Mouse (Mus musculus): ENCODE measurements around the gene Pycr1.

Gene Pycr1

GRCm38 (mm10) chr11:120657301-120657700, 13.7 kb upstream of the Pycr1 start:
- peak; percentile 75 for DNase-seq

GRCm38 (mm10) chr11:120654741-120655140, 11.2 kb upstream of the Pycr1 start:
- DNase-seq, result peak; percentile 49

- no peak for DNase-seq
These were observed 8.3 kb upstream of the Pycr1 start for GRCm38 (mm10) chr11:120651872-120652271.

GRCm38 (mm10) chr11:120648001-120648476, 4.5 kb upstream of the Pycr1 start, which contains the start of gene Myadml2:
Gene Myadml2 (minus strand): TSS chr11:120648158.
- DNase-seq, result no peak

- DNase-seq, result no peak
These were observed 3.7 kb upstream of the Pycr1 start for GRCm38 (mm10) chr11:120647047-120647830.

GRCm38 (mm10) chr11:120642939-120643600, 499 bp downstream of the Pycr1 start:
- no peak for DNase-seq

- DNase-seq, result no peak
These were observed 1.7 kb downstream of the Pycr1 start for GRCm38 (mm10) chr11:120641869-120642268.

- DNase-seq, result no peak
These were observed 2.3 kb downstream of the Pycr1 start for GRCm38 (mm10) chr11:120641255-120641654.

- DNase-seq, result no peak
These were observed 8.8 kb downstream of the Pycr1 start for GRCm38 (mm10) chr11:120634810-120635209.

- peak; percentile 95 for DNase-seq
These were observed 9.8 kb downstream of the Pycr1 start, which contains the start of gene Mafg for GRCm38 (mm10) chr11:120633520-120634343. Gene Mafg (minus strand): TSS chr11:120633600.

- peak; percentile 86 for DNase-seq
These were observed 10.7 kb downstream of the Pycr1 start for GRCm38 (mm10) chr11:120632559-120633519.

GRCm38 (mm10) chr11:120631726-120632448, 11.7 kb downstream of the Pycr1 start:
- no peak for DNase-seq

GRCm38 (mm10) chr11:120630881-120631725, 12.5 kb downstream of the Pycr1 start:
- DNase-seq, result peak; percentile 80

- DNase-seq, result peak; percentile 90
These were observed 13.1 kb downstream of the Pycr1 start for GRCm38 (mm10) chr11:120630401-120630871.

GRCm38 (mm10) chr11:120629911-120630310, 13.7 kb downstream of the Pycr1 start:
- peak; percentile 66 for DNase-seq

- DNase-seq, result peak; percentile 77
These were observed 14.2 kb downstream of the Pycr1 start for GRCm38 (mm10) chr11:120629341-120629730.

GRCm38 (mm10) chr11:120628601-120629340, 14.8 kb downstream of the Pycr1 start:
- no peak for DNase-seq

- no peak for DNase-seq
These were observed 15.9 kb downstream of the Pycr1 start for GRCm38 (mm10) chr11:120627468-120628300.

All from kidney, adult 11 months (tissue).